Mouse (Mus musculus) CH12.LX (cell line): ENCODE results near the gene Gm826. TPM values are rescaled to one million over a fixed set of nuclear protein-coding genes. Genes with fewer than 3 reads are reported as not detected.

Experiments used
- DNase-seq: peaks from one replicate; pipeline ENCODE4 v3.0.0-alpha.2; 2013; ENCODE audit errors: extremely low read depth
- H3K27ac ChIP-seq: 2 replicates; pipeline ENCODE4 v1.5.1; 2012; ENCODE audit warnings: low read depth, mild to moderate bottlenecking, control low read depth, moderate library complexity; ENCODE audit not compliant: insufficient read depth
- H3K27me3 ChIP-seq: replicated peaks from 2 replicates; pipeline ENCODE3; 2012; ENCODE audit warnings: inconsistent platforms
- H3K36me3 ChIP-seq, 2 experiments: replicated peaks in 1 of 2; 2 replicates each; pipeline versions ENCODE3 to v1.6.1; 2012; ENCODE audit warnings: inconsistent platforms in 1 of 2, low read length in 1 of 2, mild to moderate bottlenecking in 1 of 2, mixed read lengths in 1 of 2, moderate library complexity in 1 of 2; ENCODE audit not compliant: control insufficient read depth in 1 of 2, insufficient read depth in 1 of 2
- H3K4me1 ChIP-seq, 2 experiments: 2 replicates each; pipeline ENCODE4 v1.6.1; 2012; ENCODE audit warnings: inconsistent platforms in 1 of 2, moderate library complexity in 1 of 2; ENCODE audit not compliant: insufficient read depth in 2 of 2, control insufficient read depth in 1 of 2
- H3K4me2 ChIP-seq: 2 replicates; pipeline ENCODE4 v1.6.1; 2012; ENCODE audit warnings: low read depth, mild to moderate bottlenecking, control low read depth; ENCODE audit not compliant: poor library complexity, insufficient read depth, severe bottlenecking
- H3K4me3 ChIP-seq, 3 experiments: fragments of 150-350 bp in 1 of 3; sonication (generic) in 1 of 3; replicated peaks in 1 of 3; 2 replicates each; pipeline versions ENCODE3 to v1.5.1; 2011 to 2012; ENCODE audit warnings: low read depth in 2 of 3, low read length in 2 of 3, mild to moderate bottlenecking in 2 of 3, moderate library complexity in 2 of 3, control low read depth in 1 of 3, improper control_type of control experiment in 1 of 3, inconsistent platforms in 1 of 3, mixed read lengths in 1 of 3; ENCODE audit not compliant: poor library complexity in 1 of 3
- H3K79me2 ChIP-seq: replicated peaks from 2 replicates; pipeline ENCODE4 v1.6.1; 2012; ENCODE audit warnings: mild to moderate bottlenecking, moderate library complexity; ENCODE audit not compliant: control insufficient read depth, poor library complexity, insufficient read depth, severe bottlenecking; ENCODE audit errors: extremely low read depth
- H3K9ac ChIP-seq: 2 replicates; pipeline ENCODE4 v1.6.1; 2012; ENCODE audit warnings: low read depth, mild to moderate bottlenecking, control low read depth, moderate library complexity; ENCODE audit not compliant: insufficient read depth
- H3K9me3 ChIP-seq: replicated peaks from 2 replicates; pipeline ENCODE3; 2012; ENCODE audit warnings: low read length, inconsistent platforms, mixed read lengths
- BHLHE40 ChIP-seq: IDR thresholded peaks from 2 replicates; pipeline ENCODE4 v1.6.1; 2011; ENCODE audit warnings: mild to moderate bottlenecking, low read depth, low read length, improper control_type of control experiment
- E2F4 ChIP-seq: IDR thresholded peaks from 2 replicates; pipeline ENCODE4 v1.6.1; 2011; ENCODE audit warnings: low read depth, low read length, improper control_type of control experiment; ENCODE audit not compliant: insufficient replicate concordance
- EP300 ChIP-seq: IDR thresholded peaks from 2 replicates; pipeline ENCODE4 v1.6.1; 2011; ENCODE audit warnings: low read length, improper control_type of control experiment
- IRF4 ChIP-seq: IDR thresholded peaks from 2 replicates; pipeline ENCODE4 v1.6.1; 2014; ENCODE audit warnings: low read depth, mild to moderate bottlenecking, inconsistent platforms, low read length, improper control_type of control experiment
- JUN ChIP-seq: IDR thresholded peaks from 2 replicates; pipeline ENCODE4 v1.6.1; 2011; ENCODE audit warnings: low read depth, mild to moderate bottlenecking, low read length, improper control_type of control experiment, moderate library complexity; ENCODE audit not compliant: insufficient read depth
- MAX ChIP-seq: IDR thresholded peaks from 2 replicates; pipeline ENCODE4 v1.6.1; 2011; ENCODE audit warnings: low read length, improper control_type of control experiment
- MEF2A ChIP-seq: IDR thresholded peaks from 2 replicates; pipeline ENCODE4 v1.6.1; 2014; ENCODE audit warnings: low read depth, mild to moderate bottlenecking, inconsistent platforms, low read length, improper control_type of control experiment, borderline replicate concordance
- MXI1 ChIP-seq: IDR thresholded peaks from 2 replicates; pipeline ENCODE4 v1.6.1; 2011; ENCODE audit warnings: mild to moderate bottlenecking, low read depth, low read length, improper control_type of control experiment
- MYC ChIP-seq: IDR thresholded peaks from 2 replicates; pipeline ENCODE4 v1.6.1; 2011; ENCODE audit warnings: low read depth, mild to moderate bottlenecking, improper control_type of control experiment, low read length
- POLR2A ChIP-seq: IDR thresholded peaks from 2 replicates; pipeline ENCODE4 v1.6.1; 2011; ENCODE audit warnings: low read depth, mild to moderate bottlenecking, improper control_type of control experiment, low read length
- POLR2AphosphoS2 ChIP-seq: IDR thresholded peaks from 2 replicates; pipeline ENCODE4 v1.6.1; 2011; ENCODE audit warnings: low read depth, low read length, improper control_type of control experiment
- RAD21 ChIP-seq: IDR thresholded peaks from 2 replicates; pipeline ENCODE4 v1.6.1; 2011; ENCODE audit warnings: low read depth, mild to moderate bottlenecking, low read length, improper control_type of control experiment, moderate library complexity
- TBP ChIP-seq: conservative IDR thresholded peaks from 2 replicates; pipeline ENCODE4 v1.6.1; 2011; ENCODE audit warnings: low read depth, low read length, improper control_type of control experiment
- UBTF ChIP-seq: IDR thresholded peaks from 2 replicates; pipeline ENCODE4 v1.6.1; 2012; ENCODE audit warnings: low read depth, mild to moderate bottlenecking, inconsistent platforms, low read length, improper control_type of control experiment, moderate library complexity
- ZMIZ1 ChIP-seq: IDR thresholded peaks from 2 replicates; pipeline ENCODE4 v1.6.1; 2012; ENCODE audit warnings: low read depth, mild to moderate bottlenecking, inconsistent platforms, low read length, improper control_type of control experiment
- ZNF384 ChIP-seq: IDR thresholded peaks from 2 replicates; pipeline ENCODE4 v1.6.1; 2012; ENCODE audit warnings: low read depth, low read length, improper control_type of control experiment, inconsistent platforms
- dilution Hi-C: fragments of 300-500 bp; cut with MboI; formaldehyde crosslinking; loops from 2 replicates; pipeline ENCODE4 v1.14.3; 2020; ENCODE audit warnings: low sequenced_read_pairs; ENCODE audit not compliant: extremely low pct_unique_long_range_greater_than_20kb, extremely low pct_ligation_motif_present
- in situ Hi-C: fragments of 300-500 bp; cut with MboI; formaldehyde crosslinking; loops from 3 replicates; pipeline ENCODE4 v1.14.3; 2019; ENCODE audit warnings: low sequenced_read_pairs, low pct_ligation_motif_present, low pct_unique_long_range_greater_than_20kb, mixed read lengths
- polyA plus RNA-seq: library from polyadenylated mRNA; unstranded; fragments of >175 nt; gene quantifications from 2 replicates; pipeline ENCODE4 v1.2.1, GENCODE M21; 2012; ENCODE audit warnings: low read depth; ENCODE audit not compliant: insufficient read length
- total RNA-seq, 2 experiments: library from RNA; depleted of rRNA; stranded (reverse); fragments of 300-350 nt in 1 of 2; fragments of >200 nt in 1 of 2; gene quantifications; 2 replicates each; pipeline ENCODE4 v1.2.3; 2012 to 2014

The Gm826 gene
- total and polyA plus RNA-seq, 3 experiments = 0.32 TPM; not detected in 2

DNA sequence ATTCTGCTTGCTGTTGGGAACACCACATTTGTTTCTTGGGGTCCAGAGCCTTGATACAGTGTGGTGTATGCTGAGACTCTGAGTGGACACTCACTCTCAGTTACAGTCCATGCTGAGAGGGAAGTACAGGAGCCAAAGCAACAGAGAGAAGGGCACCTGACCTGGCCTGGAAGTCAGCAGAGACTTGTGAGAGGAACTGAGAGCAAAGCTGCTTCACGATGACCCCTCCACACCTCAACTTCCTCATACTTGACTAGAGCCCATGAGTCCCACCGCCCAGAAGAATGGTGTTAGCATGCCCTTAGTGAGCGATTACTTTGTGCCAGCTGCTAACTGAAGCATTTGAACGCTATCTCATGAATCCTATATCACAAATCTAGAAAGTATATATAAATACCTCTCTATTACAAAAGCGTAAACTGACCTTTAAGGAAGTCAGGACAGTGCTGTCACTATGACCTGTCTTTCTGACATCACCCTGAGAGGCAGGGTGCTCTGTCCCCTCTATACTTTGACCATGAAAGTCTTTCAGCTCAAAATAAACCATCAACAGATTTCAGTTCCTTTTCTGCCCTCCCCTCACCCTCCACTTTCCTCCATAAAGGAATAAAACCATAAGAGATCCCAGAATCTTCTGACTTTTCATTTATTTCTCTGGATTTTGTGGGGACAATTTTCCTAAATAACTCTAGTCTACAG lies 57.9 kb downstream of the Gm826 start:
- H3K9ac ChIP-seq = no peak overlapping the region
- H3K4me1 ChIP-seq = peaks cover 4 to 18% of the 10 kb centered on the region in 2 experiments
- dilution Hi-C loops = no loop called here
- 0 out of 2 replicates have a peak overlapping the region, but pooled peaks have one; percentile 26 for H3K4me2 ChIP-seq
- peak; percentile 58 for DNase-seq
- no peak overlapping the region for H3K27ac ChIP-seq
- no peaks in the 10 kb centered on the region for H3K36me3 ChIP-seq
- TF ChIP-seq POLR2AphosphoS2 (no peak), EP300 (peak; percentile 77), E2F4 (no peak), MYC (no peak; the same call in 1 of the 2 replicates), POLR2A (no peak), JUN (0 out of 2 replicates have a peak, but pooled peaks have one; percentile 4), ZNF384 (no peak), MAX (no peak), BHLHE40 (peak; percentile 83), TBP (no peak), MEF2A (no peak), IRF4 (peak; percentile 86), ZMIZ1 (no peak), MXI1 (no peak), UBTF (no peak)
- no peaks in the 10 kb centered on the region for H3K79me2 ChIP-seq
- no peaks in the 10 kb centered on the region for H3K27me3 ChIP-seq
- no peaks in the 10 kb centered on the region for H3K9me3 ChIP-seq
- in situ Hi-C loops = no loop called here
- no peak overlapping the region for H3K4me3 ChIP-seq

GRCm38 (mm10) chr2:160267828-160268453 lies 66.0 kb downstream of the Gm826 start:
- no peaks in the 10 kb centered on the region for H3K4me1 ChIP-seq
- no peaks in the 10 kb centered on the region for H3K79me2 ChIP-seq
- in situ Hi-C loops = no loop called here
- dilution Hi-C loops = no loop called here
- H3K4me2 ChIP-seq = no peak overlapping the region
- no peaks in the 10 kb centered on the region for H3K27me3 ChIP-seq
- H3K4me3 ChIP-seq = no peak overlapping the region
- no peak for TF ChIP-seq RAD21
- H3K9me3 ChIP-seq = no peaks in the 10 kb centered on the region
- H3K36me3 ChIP-seq = no peaks in the 10 kb centered on the region
- H3K27ac ChIP-seq = no peak overlapping the region
- no peak overlapping the region for H3K9ac ChIP-seq
- DNase-seq = no peak
